Comparison of ENCODE assay signal across 7 mouse cellular contexts in genomic region chr13:76383972-76384663, GRCm38 (mm10). TPM values are rescaled to one million over a fixed set of nuclear protein-coding genes. Genes with fewer than 3 reads are reported as not detected.
DNase-seq lines count a peak whose midpoint lies in the region; ATAC-seq lines count a peak whose summit lies in the region.

Gene Mctp1, plus strand, starts transcription at chr13:76384535.

- no peak within 1 kb of the TSS; the same call in 1 of the 2 replicates for H3K27ac ChIP-seq in intestine, embryonic 14.5 days (ENCODE audit: low read depth)

- no peaks in the 10 kb centered on the region for H3K9me3 ChIP-seq in intestine, embryonic 14.5 days (ENCODE audit: control insufficient read depth, low read length)

- H3K4me1 ChIP-seq in intestine, embryonic 14.5 days (replicated peaks; ENCODE audit: control insufficient read depth, insufficient read depth, low read length) = peaks cover 3% of the 10 kb centered on the region

- H3K36me3 ChIP-seq in intestine, embryonic 14.5 days (ENCODE audit: control insufficient read depth, insufficient read depth, low read length) = no peaks in the 10 kb centered on the region

- H3K27me3 ChIP-seq in intestine, embryonic 14.5 days (replicated peaks; ENCODE audit: control insufficient read depth, insufficient read depth, low read length) = peaks cover 28% of the 10 kb centered on the region

- under 1% methylated on average over 51 of the region's 62 CpGs for WGBS in intestine, embryonic 14.5 days

- H3K9ac ChIP-seq in intestine, embryonic 14.5 days (ENCODE audit: low read length) = peak within 1 kb of the TSS; percentile 39

- intact Hi-C loops in gastrocnemius, postnatal 36 days (cut with DNase I) = no loop called here
- intact Hi-C loops in left cerebral cortex, postnatal 4 days (cut with DNase I) = no loop called here

- H3K4me2 ChIP-seq in intestine, embryonic 14.5 days (ENCODE audit: low read length) = peak within 1 kb of the TSS; percentile 95

- peak within 1 kb of the TSS; percentile 52 for H3K4me3 ChIP-seq in intestine, embryonic 14.5 days (ENCODE audit: low read depth, low read length)

- DNase-seq in adrenal gland, postnatal 14 days = peak; percentile 77
- DNase-seq in embryo, embryonic 10.5 days (ENCODE audit: low spot score) = peak; percentile 67
- peak; percentile 35 to 36 for DNase-seq in gastrocnemius, postnatal 36 days
- peak; percentile 87 for DNase-seq in intestine, embryonic 14.5 days (ENCODE audit: low spot score)
- DNase-seq in left cerebral cortex, postnatal 4 days = peak; percentile 53
- DNase-seq in mesoderm, embryonic 11.5 days (ENCODE audit: low read depth, low spot score) = peak; percentile 65
- peak; percentile 51 for DNase-seq in right cerebral cortex, postnatal 4 days

- peak; percentile 94 for ATAC-seq in intestine, embryonic 14.5 days (replicated peaks; ENCODE audit: low FRiP score, low TSS enrichment, low read depth)

RNA-seq across cellular contexts. Expression of gene Mctp1, which starts in this region (rescaled TPM):
- total RNA-seq in adrenal gland, postnatal 14 days (2021) = 1.8 and 2.9 TPM in 2 replicates
- total RNA-seq in gastrocnemius, postnatal 36 days (2021) = under 1 TPM; 0.57 to 0.59 TPM
- polyA plus RNA-seq in intestine, embryonic 14.5 days (2014; fragmentation: Nextera tagmentation; extraction: Ambion mirVana) = 0.71 and 0.78 TPM in 2 replicates
- total RNA-seq in left cerebral cortex, postnatal 4 days (2021) = 10 to 100 TPM; 31.9 to 36.7 TPM

Comparison
In these comparisons a context has a peak if more than half of its experiments do, and no peak if none do; other contexts are left out.
1. Peak in DNase-seq in gastrocnemius, postnatal 36 days; RNA of the gene not detected or under 1 TPM.
2. Peak in DNase-seq, ATAC-seq, H3K4me3 ChIP-seq, H3K9ac ChIP-seq and H3K4me2 ChIP-seq in intestine, embryonic 14.5 days; RNA of the gene not detected or under 1 TPM.
3. DNase-seq: peak in every context shown above with its lines; median percentile 87 in intestine, embryonic 14.5 days; 77 in adrenal gland, postnatal 14 days; 67 in embryo, embryonic 10.5 days; 65 in mesoderm, embryonic 11.5 days; 53 in left cerebral cortex, postnatal 4 days; 51 in right cerebral cortex, postnatal 4 days; 36 in gastrocnemius, postnatal 36 days.